Mouse (Mus musculus) spleen, embryonic (tissue): ENCODE data around the gene Abcc3.

Source experiments
- CTCF ChIA-PET: fragments of 350-600 bp; sonication (Branson Sonifier 250); formaldehyde crosslinking; loops from one replicate; lab custom pipeline; 2022; lab: Charles Lee

Abcc3 gene

GRCm38 (mm10) chr11:94355521-94356217 lies 37.1 kb downstream of the Abcc3 start:
- CTCF ChIA-PET: no interaction called here

GRCm38 (mm10) chr11:94351094-94351493 lies 41.7 kb downstream of the Abcc3 start:
- CTCF ChIA-PET: no interaction called here

GRCm38 (mm10) chr11:94350337-94350736 lies 42.5 kb downstream of the Abcc3 start:
- CTCF ChIA-PET: no interaction called here

GRCm38 (mm10) chr11:94349839-94350238 lies 43.0 kb downstream of the Abcc3 start:
- CTCF ChIA-PET: no interaction called here

- CTCF ChIA-PET: no interaction called here
Measured at GRCm38 (mm10) chr11:94347063-94347575, 45.7 kb downstream of the Abcc3 start.

- CTCF ChIA-PET: no interaction called here
Measured at GRCm38 (mm10) chr11:94346611-94347010, 46.2 kb downstream of the Abcc3 start.

- CTCF ChIA-PET: no interaction called here
Measured at GRCm38 (mm10) chr11:94345926-94346325, 46.9 kb downstream of the Abcc3 start.

GRCm38 (mm10) chr11:94344470-94344869 lies 48.3 kb downstream of the Abcc3 start:
- CTCF ChIA-PET: no interaction called here

GRCm38 (mm10) chr11:94343955-94344358 lies 48.8 kb downstream of the Abcc3 start:
- CTCF ChIA-PET: no interaction called here

GRCm38 (mm10) chr11:94342114-94342905 lies 50.5 kb downstream of the Abcc3 start:
- CTCF ChIA-PET: no interaction called here

GRCm38 (mm10) chr11:94340948-94341933 lies 51.6 kb downstream of the Abcc3 start:
- CTCF ChIA-PET: no interaction called here

GRCm38 (mm10) chr11:94339732-94340585 lies 52.8 kb downstream of the Abcc3 start:
- CTCF ChIA-PET: interaction anchor here (0.7 kb wide), 1 partner anchor 30 kb away, joined by 3 read pairs; no protein-coding TSS in a partner anchor

GRCm38 (mm10) chr11:94338347-94338746 lies 54.5 kb downstream of the Abcc3 start:
- CTCF ChIA-PET: no interaction called here

- CTCF ChIA-PET: no interaction called here
Measured at GRCm38 (mm10) chr11:94336551-94336950, 56.2 kb downstream of the Abcc3 start.

GRCm38 (mm10) chr11:94334386-94334968 lies 58.3 kb downstream of the Abcc3 start:
- CTCF ChIA-PET: no interaction called here

GRCm38 (mm10) chr11:94332726-94333125 lies 60.1 kb downstream of the Abcc3 start:
- CTCF ChIA-PET: no interaction called here

GRCm38 (mm10) chr11:94330211-94330610 lies 62.6 kb downstream of the Abcc3 start:
- CTCF ChIA-PET: interaction anchor here (0.7 to 0.9 kb wide), 2 partner anchors 41 to 1908 kb away, joined by 3 to 4 read pairs; no protein-coding TSS in a partner anchor

- CTCF ChIA-PET: interaction anchor here (0.9 kb wide), 1 partner anchor 42 kb away, joined by 3 read pairs; no protein-coding TSS in a partner anchor
Measured at GRCm38 (mm10) chr11:94329270-94329891, 63.4 kb downstream of the Abcc3 start.

GRCm38 (mm10) chr11:94328644-94329025 lies 64.2 kb downstream of the Abcc3 start:
- CTCF ChIA-PET: no interaction called here
